Mouse (Mus musculus) Muller cell, postnatal 12 days (primary cell): ENCODE data around the gene AC109138.7.
"Not testable (repeated sequence)": the region's sequence is repeated elsewhere in the genome, so short reads cannot be mapped to it uniquely, and the experiment has no call there.

Source experiments
- DNase-seq: peaks from one replicate; pipeline ENCODE4 v3.0.0-alpha.2; 2015; ENCODE audit errors: inconsistent ontology term

The AC109138.7 gene

GRCm38 (mm10) chr19:4218293-4218692 lies 4.1 kb downstream of the AC109138.7 start:
- no peak for DNase-seq

- DNase-seq: no peak
These were observed 4.6 kb downstream of the AC109138.7 start for GRCm38 (mm10) chr19:4218784-4219183.

DNA sequence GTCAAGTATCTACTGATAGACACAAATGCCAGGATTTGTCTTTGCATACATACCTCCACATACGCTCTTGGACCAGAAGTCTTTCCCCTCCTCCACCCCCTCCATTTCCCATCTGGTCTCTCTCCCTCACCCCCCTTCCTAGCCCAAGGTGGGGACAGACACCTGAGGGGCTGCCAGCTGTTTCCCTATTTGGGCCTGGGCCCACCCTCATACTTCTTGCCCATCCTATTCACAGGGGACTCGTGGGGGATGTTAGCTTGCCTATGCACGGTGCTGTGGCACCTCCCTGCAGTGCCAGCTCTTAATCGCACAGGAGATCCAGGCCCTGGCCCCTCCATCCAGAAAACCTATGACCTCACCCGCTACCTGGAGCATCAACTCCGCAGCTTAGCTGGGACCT lies 5.8 kb downstream of the AC109138.7 start:
- no peak for DNase-seq

DNA sequence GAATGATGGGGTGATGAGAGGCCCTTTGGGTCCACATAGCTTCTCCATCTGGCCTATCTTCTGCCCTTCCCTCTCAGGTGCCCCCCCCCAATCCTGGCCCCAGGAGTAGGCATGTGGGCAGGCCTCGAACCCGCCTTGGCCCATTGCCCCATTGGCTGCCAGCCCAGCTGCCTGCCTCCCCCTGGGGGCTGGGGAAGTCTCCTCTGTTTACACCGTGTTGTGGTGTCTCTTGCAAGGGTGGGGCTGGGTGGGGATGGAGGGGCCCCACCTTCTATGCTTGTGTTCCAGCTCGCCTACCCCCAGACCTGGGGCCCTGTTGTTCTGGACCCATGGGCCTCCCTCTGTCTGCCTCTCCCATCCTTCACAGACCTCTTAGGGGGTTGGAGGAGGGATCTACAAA lies 6.3 kb downstream of the AC109138.7 start:
- DNase-seq: no peak

- no peak for DNase-seq
These were observed 7.0 kb downstream of the AC109138.7 start for GRCm38 (mm10) chr19:4220957-4221743.

DNA sequence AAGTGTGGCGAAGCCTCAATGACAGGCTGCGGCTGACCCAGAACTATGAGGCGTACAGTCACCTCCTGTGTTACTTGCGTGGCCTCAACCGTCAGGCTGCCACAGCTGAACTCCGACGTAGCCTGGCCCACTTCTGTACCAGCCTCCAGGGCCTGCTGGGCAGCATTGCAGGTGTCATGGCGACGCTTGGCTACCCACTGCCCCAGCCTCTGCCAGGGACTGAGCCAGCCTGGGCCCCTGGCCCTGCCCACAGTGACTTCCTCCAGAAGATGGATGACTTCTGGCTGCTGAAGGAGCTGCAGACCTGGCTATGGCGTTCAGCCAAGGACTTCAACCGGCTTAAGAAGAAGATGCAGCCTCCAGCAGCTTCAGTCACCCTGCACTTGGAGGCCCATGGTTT lies 8.0 kb downstream of the AC109138.7 start:
- no peak for DNase-seq

- DNase-seq: no peak
These were observed 12.6 kb downstream of the AC109138.7 start for GRCm38 (mm10) chr19:4226779-4227178.

- no peak for DNase-seq
These were observed 13.3 kb downstream of the AC109138.7 start for GRCm38 (mm10) chr19:4227446-4227845.

DNA sequence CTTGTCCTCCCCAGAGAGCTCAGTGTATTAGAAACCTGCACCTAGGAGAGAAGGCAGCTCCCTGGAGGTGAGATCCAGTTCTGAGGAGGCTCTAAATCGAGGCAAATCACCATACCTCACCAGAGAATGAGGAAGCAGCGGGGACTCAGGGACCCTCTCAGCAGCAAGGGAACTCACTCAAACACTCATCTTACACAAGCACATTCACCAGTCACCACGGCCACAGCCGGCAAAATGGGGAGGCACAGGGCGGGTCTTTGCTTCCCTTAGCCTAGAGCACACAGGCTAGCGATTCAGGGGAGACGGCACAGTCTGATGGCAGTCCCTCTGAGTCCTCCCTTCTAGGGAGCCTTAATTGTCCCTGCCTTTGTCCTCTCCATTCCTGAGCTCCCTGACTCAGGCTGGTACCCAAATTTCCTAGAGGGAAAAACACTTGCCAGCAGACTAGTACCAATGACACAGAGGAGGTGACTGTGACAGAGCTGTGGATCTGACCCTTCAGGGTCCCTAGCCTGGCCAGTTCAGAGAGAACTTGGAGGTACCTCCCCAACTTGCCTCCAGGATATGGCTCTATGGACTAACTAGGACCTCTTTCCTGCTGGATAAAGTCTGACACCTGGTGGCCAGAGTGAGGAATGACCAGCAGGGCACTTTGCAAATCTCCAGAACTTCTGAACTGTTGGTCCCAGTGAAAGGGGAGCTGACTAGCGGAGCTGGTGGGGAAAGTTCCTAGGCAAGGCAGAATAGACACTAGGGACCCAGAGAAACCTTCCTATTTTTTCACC lies 13.9 kb downstream of the AC109138.7 start:
- DNase-seq: peak; percentile 83

GRCm38 (mm10) chr19:4228891-4229290 lies 14.7 kb downstream of the AC109138.7 start:
- no peak for DNase-seq

GRCm38 (mm10) chr19:4229451-4230076 lies 15.4 kb downstream of the AC109138.7 start:
- DNase-seq: no peak

GRCm38 (mm10) chr19:4230415-4230814 lies 16.3 kb downstream of the AC109138.7 start:
- peak; percentile 63 for DNase-seq

GRCm38 (mm10) chr19:4231253-4232185 lies 17.4 kb downstream of the AC109138.7 start, which contains the start of gene Pold4:
Gene Pold4 (plus strand): TSS chr19:4231899.
- DNase-seq: peak; percentile 96

DNA sequence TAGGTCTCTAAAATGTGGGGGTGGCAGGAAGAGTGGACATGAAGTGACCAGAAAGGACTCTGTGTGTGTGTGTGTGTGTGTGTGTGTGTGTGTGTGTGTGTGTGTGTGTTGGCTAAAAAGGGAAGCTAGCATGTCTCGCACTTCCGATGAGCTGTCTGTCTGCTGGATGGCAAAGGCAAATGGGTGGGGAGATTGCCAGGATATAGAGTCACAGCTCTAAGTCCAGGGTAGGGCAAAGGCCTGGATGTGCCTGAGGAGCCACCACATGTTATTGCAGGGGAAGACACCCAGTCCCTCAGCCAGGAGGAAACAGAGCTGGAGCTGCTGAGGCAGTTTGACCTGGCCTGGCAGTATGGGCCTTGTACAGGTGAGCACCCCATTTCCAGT lies 18.0 kb downstream of the AC109138.7 start:
- DNase-seq: no peak

- DNase-seq: no peak
These were observed 18.5 kb downstream of the AC109138.7 start for GRCm38 (mm10) chr19:4232651-4233050.

DNA sequence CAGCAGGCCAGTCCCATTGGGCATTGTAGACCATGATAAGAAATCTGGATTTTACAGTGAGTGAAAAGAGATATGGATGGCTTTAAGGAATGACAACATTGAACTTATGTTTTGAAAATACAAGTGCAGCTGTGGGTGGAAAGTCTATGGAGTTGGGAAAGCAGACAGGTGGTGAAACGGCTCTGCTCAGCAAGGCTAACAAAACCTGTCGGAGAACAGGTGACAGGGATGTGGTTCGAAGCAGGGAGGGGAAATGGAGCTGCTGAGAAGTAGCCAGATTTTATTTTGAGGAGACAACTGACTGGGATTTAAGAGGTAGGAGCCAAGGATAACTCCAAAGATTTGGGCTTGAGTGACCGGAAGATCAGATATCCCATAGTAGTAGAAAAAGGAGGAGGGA lies 20.4 kb downstream of the AC109138.7 start:
- DNase-seq: no peak

DNA sequence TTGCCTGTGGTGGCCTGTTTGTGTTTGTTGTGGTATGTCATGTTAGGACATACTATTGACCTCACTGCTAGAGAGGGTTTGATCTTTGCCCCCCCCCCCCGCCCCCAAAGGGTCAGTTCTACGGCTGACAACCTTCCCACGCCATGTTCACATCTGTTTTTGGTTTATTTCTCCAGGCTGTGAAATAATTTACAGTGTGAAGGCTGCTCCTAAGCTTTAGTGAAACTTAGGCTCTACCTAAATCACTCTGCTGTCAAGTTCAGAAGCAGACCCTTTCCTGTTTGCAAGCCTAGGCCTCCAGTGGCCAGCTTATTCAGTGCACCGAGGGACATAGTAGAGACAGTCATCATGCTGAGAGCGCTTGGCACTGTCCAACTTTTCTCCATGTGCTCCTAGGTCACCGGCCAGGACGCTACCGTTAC lies 26.1 kb downstream of the AC109138.7 start:
- no peak for DNase-seq

DNA sequence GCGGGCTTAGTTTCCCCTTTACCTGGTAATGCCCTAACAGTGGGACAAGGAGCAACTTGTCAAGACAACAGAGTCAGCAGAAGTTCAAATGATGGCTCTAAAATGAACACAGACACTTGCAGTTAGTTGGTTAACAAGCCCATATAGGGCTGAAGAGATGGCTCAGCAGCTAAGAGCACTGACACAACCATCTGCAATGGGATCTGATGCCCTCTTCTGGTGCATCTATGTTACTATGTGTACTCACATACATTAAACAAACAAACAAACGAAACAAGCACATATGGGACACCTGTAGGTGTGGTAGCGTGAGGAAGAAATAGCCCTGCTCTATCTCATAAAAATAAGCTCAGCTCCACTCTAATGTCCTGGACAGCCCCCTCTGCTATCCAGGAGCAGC lies 28.3 kb downstream of the AC109138.7 start:
- DNase-seq: no peak

GRCm38 (mm10) chr19:4244775-4245174 lies 30.6 kb downstream of the AC109138.7 start:
- no peak for DNase-seq

DNA sequence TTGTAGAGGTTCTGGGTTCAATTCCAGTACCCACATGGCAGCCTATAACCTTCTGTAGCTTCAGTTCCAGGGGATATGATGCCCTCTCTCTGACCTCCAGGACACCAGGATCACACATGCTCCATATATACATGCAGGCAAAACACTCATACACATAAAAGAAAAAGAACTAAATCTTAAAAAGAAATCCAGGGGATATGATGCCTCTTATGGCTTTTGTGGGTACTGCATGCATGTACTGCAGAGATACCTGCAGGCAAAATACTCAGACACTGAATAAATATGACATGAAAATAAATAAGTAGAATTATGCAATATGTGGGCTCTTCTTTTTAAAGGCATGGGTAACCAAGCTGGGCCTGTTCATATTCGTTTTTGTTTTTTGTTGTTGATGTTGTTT lies 32.9 kb downstream of the AC109138.7 start:
- no peak for DNase-seq

- not testable (repeated sequence) for DNase-seq
These were observed 34.5 kb downstream of the AC109138.7 start for GRCm38 (mm10) chr19:4248683-4249082.
